Mouse (Mus musculus): ENCODE measurements around the gene Mocs2.

The Mocs2 gene

GRCm38 (mm10) chr13:114817751-114818360 lies at the start of gene Mocs2:
Mocs2 (plus strand) TSS chr13:114818236.
- peak; percentile 97 for DNase-seq

- DNase-seq = peak; percentile 34
Measured at GRCm38 (mm10) chr13:114791511-114791910, 26.5 kb upstream of the Mocs2 start.

GRCm38 (mm10) chr13:114793250-114794030 lies 24.6 kb upstream of the Mocs2 start:
- peak; percentile 74 for DNase-seq

GRCm38 (mm10) chr13:114801857-114802256 lies 16.2 kb upstream of the Mocs2 start:
- no peak for DNase-seq

- no peak for DNase-seq
Measured at GRCm38 (mm10) chr13:114802971-114803370, 15.1 kb upstream of the Mocs2 start.

GRCm38 (mm10) chr13:114809624-114810210 lies 8.3 kb upstream of the Mocs2 start:
- DNase-seq = no peak

- no peak for DNase-seq
Measured at GRCm38 (mm10) chr13:114818513-114818912, 477 bp downstream of the Mocs2 start.

- no peak for DNase-seq
Measured at GRCm38 (mm10) chr13:114822871-114823270, 4.8 kb downstream of the Mocs2 start.

GRCm38 (mm10) chr13:114825377-114825855 lies 7.4 kb downstream of the Mocs2 start:
- DNase-seq = no peak

- DNase-seq = no peak
Measured at GRCm38 (mm10) chr13:114831367-114831833, 13.4 kb downstream of the Mocs2 start.

GRCm38 (mm10) chr13:114832761-114833160 lies 14.7 kb downstream of the Mocs2 start:
- no peak for DNase-seq

- DNase-seq = no peak
Measured at GRCm38 (mm10) chr13:114833351-114833750, 15.3 kb downstream of the Mocs2 start.

- DNase-seq = no peak
Measured at GRCm38 (mm10) chr13:114834580-114834979, 16.5 kb downstream of the Mocs2 start.

- DNase-seq = no peak
Measured at GRCm38 (mm10) chr13:114837061-114837460, 19.0 kb downstream of the Mocs2 start.

GRCm38 (mm10) chr13:114838535-114838990 lies 20.5 kb downstream of the Mocs2 start:
- peak; percentile 90 for DNase-seq

GRCm38 (mm10) chr13:114839098-114839497 lies 21.1 kb downstream of the Mocs2 start:
- no peak for DNase-seq

GRCm38 (mm10) chr13:114840545-114840944 lies 22.5 kb downstream of the Mocs2 start:
- DNase-seq = no peak

- DNase-seq = no peak
Measured at GRCm38 (mm10) chr13:114843318-114843717, 25.3 kb downstream of the Mocs2 start.

GRCm38 (mm10) chr13:114845804-114846203 lies 27.8 kb downstream of the Mocs2 start:
- no peak for DNase-seq

- no peak for DNase-seq
Measured at GRCm38 (mm10) chr13:114848945-114849344, 30.9 kb downstream of the Mocs2 start.

GRCm38 (mm10) chr13:114852264-114853111 lies 34.5 kb downstream of the Mocs2 start:
- DNase-seq = no peak

GRCm38 (mm10) chr13:114853152-114853551 lies 35.1 kb downstream of the Mocs2 start:
- no peak for DNase-seq

GRCm38 (mm10) chr13:114854023-114854422 lies 36.0 kb downstream of the Mocs2 start:
- no peak for DNase-seq

Data from kidney, postnatal 10 days (tissue).